Mouse (Mus musculus) layer of hippocampus, postnatal 36 days (tissue): ENCODE data around the gene Txndc11. TPM values are rescaled to one million over a fixed set of nuclear protein-coding genes. Genes with fewer than 3 reads are reported as not detected.

Experiments used
- DNase-seq, 2 experiments: peaks; one replicate each; pipeline ENCODE4 v3.0.0; 2022
- total RNA-seq, 2 experiments: library from RNA; stranded (reverse); gene quantifications; 2 replicates each; pipeline ENCODE4 v1.2.3; 2021

Txndc11 gene
- total RNA-seq, 2 experiments from 2014 or later: 30.8 to 36.6 TPM

DNA sequence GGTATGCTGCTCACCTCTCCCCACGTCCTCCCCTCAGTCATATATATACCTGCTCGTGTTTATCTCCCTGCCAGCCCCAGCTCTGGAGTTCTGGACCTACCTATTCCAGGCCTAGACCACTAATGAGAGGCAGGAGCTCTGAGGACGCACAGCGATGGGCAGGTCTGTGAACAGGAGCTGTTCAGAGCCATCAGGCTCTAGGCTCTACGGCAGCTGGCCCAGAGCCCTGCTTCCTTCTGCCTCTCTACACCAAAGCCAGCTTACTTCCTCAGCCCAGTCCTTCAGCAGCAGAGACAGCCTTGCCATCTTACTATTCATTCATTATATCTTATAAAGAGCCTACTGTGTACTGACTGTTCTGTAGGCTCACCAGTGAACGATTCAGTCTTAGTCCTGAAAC is 69.7 kb downstream of the Txndc11 start:
- DNase-seq: no peak

DNA sequence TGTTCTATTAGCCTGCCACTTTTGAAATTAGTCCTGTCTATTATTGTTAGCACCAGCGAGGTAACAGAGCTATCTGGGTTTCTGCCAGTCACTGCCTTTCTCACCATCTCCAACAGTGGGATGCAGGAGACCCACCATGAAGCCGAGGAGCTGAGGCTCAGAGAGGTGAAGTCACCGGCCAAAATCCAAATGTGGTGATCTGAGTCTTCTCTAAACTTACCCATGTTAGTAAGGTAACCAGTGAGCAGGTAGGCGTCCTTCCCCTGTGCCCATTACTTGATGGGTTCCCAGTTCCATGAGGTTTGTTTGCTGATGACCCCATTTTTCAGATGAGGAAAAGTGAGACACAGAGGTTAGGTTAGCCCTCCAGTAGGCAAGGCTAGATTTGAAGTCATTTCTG is 70.1 kb downstream of the Txndc11 start:
- no peak for DNase-seq

DNA sequence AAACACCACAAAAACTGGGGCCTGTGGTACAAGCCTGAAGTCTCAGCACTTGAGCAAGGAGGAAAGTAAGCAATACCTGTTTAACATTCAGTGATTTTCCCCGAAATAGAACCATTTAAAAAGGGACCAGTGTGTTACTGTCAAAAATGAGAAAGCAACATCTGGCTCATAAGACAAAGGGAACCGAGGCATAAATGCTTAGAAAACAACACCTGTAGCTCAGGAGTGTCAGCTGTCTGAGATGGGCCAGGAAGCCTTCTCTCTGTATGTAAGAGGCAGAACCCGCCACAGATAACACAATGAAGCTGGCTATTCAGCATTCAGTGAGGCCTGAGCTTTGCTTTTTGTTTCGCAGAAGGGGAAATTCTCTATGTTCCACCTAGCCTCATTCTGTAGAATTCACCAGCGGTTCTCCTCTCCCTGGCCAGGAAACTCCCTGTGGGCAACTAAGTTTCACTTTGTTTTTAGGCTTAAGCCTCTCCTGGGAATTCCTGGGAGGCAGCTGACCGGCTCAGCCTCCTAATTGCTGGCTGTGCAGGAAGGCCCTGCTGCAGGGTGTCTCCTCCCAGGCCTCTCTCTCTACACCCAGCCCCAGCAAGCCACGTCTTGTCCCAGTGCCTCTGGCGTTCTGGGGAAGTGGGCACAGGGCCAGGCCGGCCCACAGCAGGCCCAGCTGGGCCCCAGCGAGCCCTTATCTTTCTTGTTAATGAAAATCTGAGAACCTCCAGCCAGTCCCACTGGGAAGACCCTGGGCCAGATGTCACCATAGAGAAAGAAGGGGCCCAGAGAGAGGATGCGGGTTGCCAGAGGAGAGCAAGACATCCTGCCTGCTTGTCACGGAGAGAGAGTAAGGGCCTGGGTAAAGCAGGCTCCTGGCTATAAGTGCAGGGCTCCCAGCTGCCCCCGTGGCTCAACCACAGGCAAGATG is 71.4 kb downstream of the Txndc11 start:
- peak; percentile 50 to 53 for DNase-seq

DNA sequence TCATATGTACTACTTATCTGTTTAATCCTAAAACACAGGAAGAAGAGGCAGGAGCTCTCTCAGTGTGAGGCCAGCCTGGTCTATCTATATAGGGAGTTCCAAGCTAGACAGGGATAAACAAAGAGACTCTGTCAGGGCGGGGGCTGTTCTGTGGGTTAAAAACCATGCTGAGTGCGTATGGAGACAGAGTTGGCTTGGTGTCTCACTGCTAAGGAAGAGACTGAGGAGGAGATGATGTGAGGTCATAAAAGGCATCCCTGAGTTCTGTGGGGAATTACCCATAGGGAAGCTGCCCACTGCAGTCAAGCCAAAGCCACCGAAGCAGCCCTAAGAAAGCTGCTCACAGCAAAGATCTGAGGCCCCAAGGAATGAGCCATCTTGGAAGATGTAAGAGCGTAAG is 73.8 kb downstream of the Txndc11 start, which contains the start of gene Snn:
Gene Snn (plus strand): TSS at position 301 of the 400 bp plus-strand sequence.
- DNase-seq: no peak

DNA sequence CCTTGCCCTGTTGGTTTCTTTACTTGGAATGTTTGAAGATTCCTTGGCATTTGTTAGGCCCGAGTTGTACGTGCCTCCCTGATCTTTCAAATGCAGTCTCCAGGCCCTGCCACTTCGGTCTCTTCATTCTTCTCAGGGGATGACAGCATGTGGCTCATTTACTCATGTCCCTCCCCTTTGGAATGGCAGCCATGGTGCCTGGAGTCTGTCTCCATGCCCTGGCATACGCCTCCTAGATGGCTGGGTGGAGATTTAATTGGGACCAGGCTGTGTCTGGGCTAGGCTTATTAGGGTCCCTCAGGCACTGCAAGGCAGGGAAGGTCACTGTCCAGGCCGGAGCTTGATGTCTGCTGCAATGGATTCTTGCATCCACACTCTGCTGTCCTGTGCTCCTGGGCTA is 78.5 kb downstream of the Txndc11 start:
- DNase-seq: no peak

DNA sequence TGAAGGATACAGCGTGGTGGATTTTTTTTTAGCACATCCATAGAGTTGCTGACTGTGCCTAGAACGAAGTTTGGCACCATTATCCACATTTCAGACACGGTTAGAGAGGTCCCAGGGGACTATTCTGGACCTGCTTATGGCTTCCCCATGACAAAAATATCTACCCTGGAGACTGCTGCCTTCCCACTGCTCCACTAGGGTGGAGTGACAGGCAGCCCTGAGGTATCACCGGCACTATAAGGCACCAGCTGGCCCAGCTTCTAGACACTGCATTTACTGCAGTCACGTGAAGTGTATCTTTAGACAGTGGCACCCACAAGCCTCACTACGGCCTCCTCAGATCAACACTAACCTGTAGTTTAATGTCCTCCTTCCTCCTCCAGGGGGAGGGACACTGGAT is 79.6 kb downstream of the Txndc11 start:
- DNase-seq: no peak

DNA sequence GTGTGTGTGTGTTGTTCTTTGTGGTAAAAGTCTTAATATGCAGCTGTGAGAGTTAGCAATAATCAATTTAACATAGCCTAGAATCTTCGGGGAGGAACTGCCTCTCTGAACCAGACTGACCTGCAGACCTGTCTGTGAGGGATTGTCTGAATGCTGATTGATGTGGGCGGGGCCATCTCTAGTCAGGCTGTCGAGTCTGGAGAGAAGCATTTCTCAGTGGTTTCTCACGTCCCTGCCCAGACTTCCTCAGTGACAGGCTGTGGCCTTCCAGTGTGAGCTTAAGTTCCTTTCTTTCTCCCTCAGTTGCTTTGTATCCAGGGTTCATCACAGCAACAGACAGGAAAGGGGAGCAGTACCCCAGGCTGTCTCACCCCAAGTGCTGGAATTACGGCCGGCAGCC is 80.0 kb downstream of the Txndc11 start:
- DNase-seq: no peak

DNA sequence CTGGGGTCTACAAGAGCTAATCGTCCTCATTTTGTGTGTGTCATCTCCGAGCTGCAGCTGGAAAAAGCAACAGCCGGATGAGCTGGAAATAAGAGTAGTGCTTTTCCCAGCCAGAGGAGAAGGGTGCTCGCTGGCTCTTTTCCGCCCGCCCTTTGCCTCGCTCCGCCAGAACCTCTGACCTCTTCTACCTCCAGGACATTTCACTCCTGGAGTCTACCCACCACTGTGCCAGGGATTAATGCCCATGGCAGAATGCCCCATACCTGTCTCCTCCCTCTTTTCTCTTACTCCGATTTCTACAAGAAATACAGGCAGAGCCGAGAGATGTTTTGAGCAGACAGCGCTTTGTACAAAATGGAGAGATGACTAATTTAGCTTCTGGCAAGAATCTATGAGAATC is 83.3 kb downstream of the Txndc11 start:
- DNase-seq: no peak

DNA sequence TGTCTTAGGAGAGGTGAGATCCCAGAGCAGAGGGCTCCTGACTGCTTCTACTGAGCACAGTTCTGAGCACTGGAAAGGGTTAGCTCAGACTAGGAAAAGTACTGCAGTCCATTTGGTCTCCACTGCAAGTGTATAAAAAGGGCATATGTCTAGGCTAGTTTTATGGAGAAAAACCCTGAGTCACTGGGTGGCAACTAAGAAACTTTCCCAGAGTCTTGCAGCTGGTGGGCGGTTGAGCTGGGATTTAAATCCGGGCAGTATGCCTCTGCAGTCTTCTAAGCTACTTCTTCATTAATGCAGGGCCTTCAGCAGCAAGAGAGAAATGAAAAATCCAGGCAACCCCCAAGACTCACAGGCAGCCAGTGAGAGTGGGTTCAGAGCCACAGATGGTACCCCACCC is 84.2 kb downstream of the Txndc11 start:
- DNase-seq: no peak

DNA sequence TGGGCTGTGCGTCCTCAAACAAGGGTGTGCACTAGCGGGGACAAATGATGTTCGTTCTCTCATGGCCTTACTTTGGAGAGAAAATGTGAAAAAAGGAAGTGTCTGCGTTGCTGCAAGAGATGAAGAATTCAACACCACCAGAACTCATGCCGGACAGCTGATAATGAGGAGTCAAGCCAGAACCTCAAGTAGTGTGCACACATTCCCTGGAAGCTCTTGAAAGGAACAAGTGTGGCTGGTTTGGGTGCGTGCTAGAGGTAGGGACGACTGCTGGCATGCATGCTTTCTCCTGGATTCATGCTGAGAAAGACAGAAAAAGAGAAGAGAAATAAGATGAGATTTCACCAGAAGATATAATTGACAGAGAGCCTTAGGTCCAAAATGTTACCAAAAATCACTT is 87.3 kb downstream of the Txndc11 start:
- no peak for DNase-seq

DNA sequence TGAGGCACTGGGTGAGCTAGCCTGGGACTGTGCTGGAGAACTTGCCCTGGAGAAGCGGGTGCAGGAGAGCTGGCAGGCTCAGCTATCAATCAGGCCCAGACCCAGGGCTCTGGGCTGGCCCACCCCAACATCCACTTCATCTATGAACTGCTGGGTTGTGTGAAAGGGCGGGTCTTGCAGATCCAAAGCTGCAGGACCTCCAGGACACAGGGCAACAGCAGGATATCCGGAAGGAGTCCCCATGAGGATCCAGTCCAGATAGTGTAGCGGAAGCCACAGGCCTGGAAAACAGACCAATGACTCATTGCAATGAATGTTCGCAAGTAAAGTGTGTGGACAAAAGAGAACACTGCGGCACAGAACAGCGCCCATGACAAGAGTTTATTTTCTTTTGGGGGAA is 88.0 kb downstream of the Txndc11 start:
- no peak for DNase-seq

DNA sequence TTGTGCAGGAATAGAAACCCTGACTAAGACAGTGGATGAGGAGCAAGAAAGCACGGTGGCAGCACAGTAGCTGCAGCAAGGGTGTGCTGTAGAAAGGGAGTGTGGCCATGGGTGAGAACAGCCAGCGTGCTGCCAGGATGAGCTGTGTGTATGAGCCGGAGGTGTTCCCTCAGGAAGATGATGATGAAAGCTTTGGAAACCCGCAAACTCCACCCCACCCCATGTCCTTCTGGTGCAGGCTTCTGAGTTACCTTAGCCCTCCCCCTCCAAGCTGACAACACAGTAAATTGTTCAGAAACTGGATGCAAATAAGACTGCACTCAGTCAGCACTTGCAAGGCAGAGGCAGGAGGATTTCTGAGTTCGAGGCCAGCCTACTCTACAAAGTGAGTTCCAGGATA is 91.2 kb downstream of the Txndc11 start:
- no peak for DNase-seq

DNA sequence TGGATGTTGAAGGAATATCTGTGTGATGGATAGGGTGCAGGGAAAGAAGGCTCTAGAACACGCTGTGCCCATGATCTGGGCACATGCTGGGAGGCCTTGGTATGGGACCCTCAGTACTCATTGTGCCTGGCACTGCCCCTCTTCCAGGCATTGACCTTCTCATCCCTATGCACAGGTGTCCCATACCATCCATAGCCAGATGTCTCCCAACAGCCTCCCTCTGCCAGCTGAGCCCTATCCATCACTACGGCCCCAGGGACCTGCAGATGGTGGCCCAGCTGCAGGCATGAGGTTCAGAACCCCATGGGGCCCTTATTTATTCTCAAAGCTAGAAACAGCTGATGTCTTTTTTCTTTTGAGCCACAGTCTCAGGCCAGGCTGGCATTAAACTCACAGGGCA is 93.8 kb downstream of the Txndc11 start:
- no peak for DNase-seq

DNA sequence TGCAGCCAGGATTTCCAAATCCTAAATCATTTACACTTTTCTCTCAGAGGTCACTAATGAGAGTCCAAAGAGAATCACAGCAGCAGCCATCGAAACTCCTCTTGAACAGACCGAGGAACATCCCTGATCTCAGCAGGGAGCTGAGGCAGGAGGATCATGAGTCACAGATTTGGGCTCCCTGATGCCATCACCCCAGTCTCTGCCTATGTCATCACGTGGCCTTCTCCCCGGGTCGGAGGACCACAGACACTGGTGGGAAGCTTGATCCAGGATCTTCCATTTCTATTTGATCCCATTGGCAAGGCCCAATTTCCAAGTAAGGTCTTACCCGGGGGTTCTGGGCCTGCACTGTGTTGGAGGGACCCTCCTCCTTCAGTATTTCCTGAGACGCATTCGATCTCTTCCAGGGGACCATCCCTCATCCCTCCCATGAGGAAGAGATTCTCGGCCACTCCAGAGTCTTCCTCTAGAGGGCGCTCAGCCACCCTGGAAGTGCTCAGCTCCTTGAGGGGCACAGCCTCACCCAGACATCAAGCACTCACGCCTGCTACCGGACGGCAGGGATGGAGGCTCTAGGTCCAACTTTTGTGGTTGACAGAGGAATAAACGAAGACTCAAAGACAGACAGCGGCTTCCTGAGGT is 98.5 kb downstream of the Txndc11 start:
- DNase-seq: peak; percentile 57 to 67

DNA sequence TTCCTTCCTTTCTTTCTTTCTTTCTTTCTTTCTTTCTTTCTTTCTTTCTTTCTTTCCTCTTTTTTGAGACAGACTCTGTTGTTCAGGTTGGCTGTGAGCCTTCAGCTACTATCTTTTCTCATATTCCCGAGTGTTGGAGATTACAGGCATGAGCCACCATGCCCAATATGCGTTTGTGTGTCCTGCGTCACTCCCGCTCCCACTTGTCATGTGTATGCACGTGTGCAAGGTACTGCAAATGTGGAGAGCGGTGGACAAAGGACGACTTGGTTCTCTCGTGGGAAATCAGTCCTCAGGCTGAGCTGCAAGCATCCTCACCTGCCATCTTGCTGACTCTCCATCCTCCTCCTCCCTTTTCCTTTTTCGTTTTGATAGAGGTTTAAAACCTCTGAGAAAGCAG is 99.2 kb downstream of the Txndc11 start:
- no peak for DNase-seq

DNA sequence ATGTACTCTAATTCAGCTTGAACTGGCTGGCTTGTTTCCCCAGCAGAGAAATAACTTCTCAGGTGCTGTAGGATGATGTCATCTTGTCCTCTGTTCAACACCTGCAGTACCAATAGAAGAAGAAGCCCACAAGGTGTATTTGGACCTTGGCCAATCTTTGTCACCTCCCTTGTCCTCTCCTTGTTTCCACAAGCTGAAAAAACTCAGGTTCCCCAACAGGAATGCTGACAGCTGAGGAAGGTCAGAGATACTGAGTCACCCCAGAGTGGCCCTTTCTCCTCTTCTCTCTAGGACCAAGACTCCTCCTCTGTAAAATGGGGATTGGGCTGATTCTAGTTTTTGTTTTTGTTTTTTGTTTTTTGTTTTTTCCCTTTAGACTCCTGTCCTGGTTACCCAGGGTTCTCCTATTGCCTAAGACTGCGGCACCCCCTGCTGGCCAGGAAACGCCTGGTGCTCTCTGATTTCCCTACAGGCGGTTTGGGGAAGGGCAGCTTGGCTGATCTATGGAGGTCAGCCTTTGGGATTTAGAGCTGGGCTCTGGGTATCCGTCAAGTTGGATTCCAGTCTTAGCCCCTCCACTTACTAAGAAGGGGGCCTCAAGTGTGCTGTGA is 100.2 kb downstream of the Txndc11 start:
- DNase-seq: peak; percentile 73 to 76

DNA sequence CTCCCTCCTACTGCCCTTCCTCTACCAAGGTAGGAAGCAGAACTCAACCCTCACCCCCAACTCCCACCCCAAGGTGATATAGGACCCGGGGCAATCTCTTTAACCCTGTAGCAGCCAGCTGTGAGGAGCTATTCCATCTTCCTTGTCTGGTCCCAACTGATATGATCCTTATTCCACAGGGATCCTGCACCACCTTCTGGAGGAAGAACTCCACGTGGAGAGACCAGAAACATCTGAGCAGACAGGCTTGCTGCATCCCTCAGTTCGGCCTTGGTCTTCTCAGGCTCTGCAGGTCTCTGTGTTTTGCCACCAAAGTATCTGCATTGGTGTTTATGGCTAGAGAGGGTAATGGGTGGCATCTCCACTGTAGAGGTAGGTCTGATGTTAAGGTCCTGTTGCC is 103.1 kb downstream of the Txndc11 start:
- no peak for DNase-seq

DNA sequence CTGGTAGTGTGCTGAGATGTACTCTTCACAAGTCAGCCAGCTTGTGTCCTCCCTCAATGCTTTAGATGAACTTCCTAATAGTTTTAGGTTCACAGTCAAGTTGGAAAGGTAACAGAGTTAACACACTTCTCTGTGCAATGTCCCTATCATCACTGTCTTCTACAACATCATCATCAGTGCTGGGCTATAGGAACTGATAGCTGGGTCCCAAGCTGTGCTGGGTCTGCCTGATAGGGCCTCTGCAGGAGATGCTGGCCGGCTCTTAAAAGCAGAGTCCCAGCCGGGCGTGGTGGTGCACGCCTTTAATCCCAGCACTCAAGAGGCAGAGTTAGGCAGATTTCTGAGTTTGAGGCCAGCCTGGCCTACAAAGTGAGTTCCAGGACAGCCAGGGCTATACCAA is 103.6 kb downstream of the Txndc11 start:
- no peak for DNase-seq

DNA sequence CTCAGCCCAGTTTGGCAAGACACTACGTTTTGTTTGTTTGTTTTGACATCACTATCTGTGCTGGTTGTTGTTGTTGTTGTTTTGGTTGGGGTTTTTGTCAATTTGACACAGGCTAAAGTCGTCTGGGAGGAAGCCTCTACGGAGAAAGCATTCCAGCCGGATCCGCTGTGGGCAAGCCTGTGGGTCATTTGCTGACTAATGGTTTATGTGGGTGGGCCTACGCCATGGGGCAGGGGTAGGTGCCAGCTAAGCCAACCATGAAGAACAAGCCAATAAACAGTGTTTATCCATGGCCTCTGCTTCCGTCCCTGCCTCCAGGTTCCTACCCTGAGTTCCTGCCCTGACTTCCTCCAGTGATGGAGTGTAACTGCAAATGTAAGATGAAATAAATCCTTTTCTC is 106.2 kb downstream of the Txndc11 start:
- no peak for DNase-seq
